Mouse (Mus musculus) stomach, embryonic 15.5 days (tissue): Measurements from ENCODE around the gene Cd200r4. TPM values are rescaled to one million over a fixed set of nuclear protein-coding genes. Genes with fewer than 3 reads are reported as not detected.

ENCODE experiments used
- ATAC-seq: fragments of 200-750 bp; cut with Nextera tagmentation; 2 replicates; pipeline ENCODE4 v1.8.0; 2017; ENCODE audit warnings: low read depth, moderate number of reproducible peaks, moderate TSS enrichment; ENCODE audit not compliant: insufficient read depth, low FRiP score
- H3K27ac ChIP-seq: fragments of 300-500 bp; sonication (generic); 2 replicates; pipeline ENCODE4 v1.5.1; 2015; ENCODE audit warnings: mild to moderate bottlenecking, inconsistent platforms
- H3K27me3 ChIP-seq: fragments of 300-500 bp; sonication (generic); replicated peaks from 2 replicates; pipeline ENCODE4 v1.6.1; 2015; ENCODE audit warnings: inconsistent platforms
- H3K36me3 ChIP-seq: fragments of 300-500 bp; sonication (generic); 2 replicates; pipeline ENCODE4 v1.6.1; 2015; ENCODE audit warnings: inconsistent platforms
- H3K4me1 ChIP-seq: fragments of 300-500 bp; sonication (generic); 2 replicates; pipeline ENCODE4 v1.6.1; 2015; ENCODE audit warnings: inconsistent platforms
- H3K4me2 ChIP-seq: fragments of 300-500 bp; sonication (generic); 2 replicates; pipeline ENCODE4 v1.6.1; 2015; ENCODE audit warnings: mild to moderate bottlenecking, inconsistent platforms
- H3K4me3 ChIP-seq: fragments of 300-500 bp; sonication (generic); replicated peaks from 2 replicates; pipeline ENCODE4 v1.5.1; 2015; ENCODE audit warnings: inconsistent platforms
- H3K9ac ChIP-seq: fragments of 300-500 bp; sonication (generic); 2 replicates; pipeline ENCODE4 v1.6.1; 2015; ENCODE audit warnings: inconsistent platforms
- H3K9me3 ChIP-seq: fragments of 300-500 bp; sonication (generic); 2 replicates; pipeline ENCODE4 v1.6.1; 2016; ENCODE audit warnings: inconsistent platforms
- WGBS: fragments of 180-500 bp; shearing (Covaris S2); methylation state at CpG from one replicate; pipeline ENCODE4 v1.1.7; 2015; 5-methylcytosine and 5-hydroxymethylcytosine counted together
- polyA plus RNA-seq: library from polyadenylated mRNA; unstranded; fragments of >200 nt; fragmentation: Nextera tagmentation; extraction: Ambion mirVana; gene quantifications from 2 replicates; pipeline ENCODE4 v1.2.1, GENCODE M21; 2015

The Cd200r4 gene
- polyA plus RNA-seq = 0.24 and 0.43 TPM in 2 replicates

- 89% methylated on average over 3 of the region's 3 CpGs for WGBS
- H3K4me3 ChIP-seq = no peak within 1 kb of the TSS
Observed at GRCm38 (mm10) chr16:44811544-44811943, at the start of gene Cd200r4. TSS of gene Cd200r4 (plus strand) at chr16:44811733.

DNA sequence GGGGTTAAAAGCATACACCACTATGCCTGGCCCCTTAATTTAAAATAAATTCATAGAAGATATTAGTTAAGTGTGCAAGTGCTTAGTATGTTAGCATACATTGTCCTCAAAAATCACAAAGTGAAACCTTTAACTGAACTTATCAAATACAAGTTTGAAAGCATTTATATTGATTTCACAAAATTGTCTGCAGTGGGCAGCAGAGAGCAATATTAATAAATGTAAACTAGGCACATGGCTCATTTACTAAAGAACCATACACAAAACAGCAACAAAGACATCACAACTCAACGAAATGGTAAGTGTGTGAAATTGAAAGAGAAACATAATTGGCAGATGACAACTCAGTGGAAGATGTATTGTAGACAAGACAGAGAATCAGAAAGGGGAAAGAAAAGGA lies 49.7 kb upstream of the Cd200r4 start:
- Histone ChIP-seq H3K4me1 (no peaks in the 10 kb centered on the region), H3K4me3 (no peak overlapping the region), H3K36me3 (no peaks in the 10 kb centered on the region), H3K4me2 (no peak overlapping the region), H3K9me3 (no peaks in the 10 kb centered on the region), H3K9ac (no peak overlapping the region), H3K27me3 (no peaks in the 10 kb centered on the region), H3K27ac (no peak overlapping the region)
- no peak for ATAC-seq
- WGBS = 53% methylated on average over 1 of the region's 1 CpGs

More at GRCm38 (mm10) chr16:44811544-44811943, at the start of gene Cd200r4:
- Histone ChIP-seq H3K36me3 (no peaks in the 10 kb centered on the region), H3K27ac (no peak within 1 kb of the TSS), H3K4me1 (no peaks in the 10 kb centered on the region), H3K9ac (no peak within 1 kb of the TSS), H3K4me2 (no peak within 1 kb of the TSS), H3K9me3 (no peaks in the 10 kb centered on the region), H3K27me3 (no peaks in the 10 kb centered on the region)
- ATAC-seq = no peak

- Histone ChIP-seq H3K4me3 (peak within 1 kb of the TSS; percentile 5; the same call in 1 of the 2 replicates), H3K36me3 (no peaks in the 10 kb centered on the region), H3K4me1 (no peaks in the 10 kb centered on the region), H3K27me3 (no peaks in the 10 kb centered on the region), H3K9ac (no peak within 1 kb of the TSS), H3K27ac (no peak within 1 kb of the TSS), H3K9me3 (no peaks in the 10 kb centered on the region), H3K4me2 (no peak within 1 kb of the TSS)
- 69% methylated on average over 22 of the region's 22 CpGs for WGBS
- no peak for ATAC-seq
Observed at GRCm38 (mm10) chr16:44765555-44766319, 45.8 kb upstream of the Cd200r4 start, which contains the start of gene Cd200r1. TSS of gene Cd200r1 (plus strand) at chr16:44765736.

DNA sequence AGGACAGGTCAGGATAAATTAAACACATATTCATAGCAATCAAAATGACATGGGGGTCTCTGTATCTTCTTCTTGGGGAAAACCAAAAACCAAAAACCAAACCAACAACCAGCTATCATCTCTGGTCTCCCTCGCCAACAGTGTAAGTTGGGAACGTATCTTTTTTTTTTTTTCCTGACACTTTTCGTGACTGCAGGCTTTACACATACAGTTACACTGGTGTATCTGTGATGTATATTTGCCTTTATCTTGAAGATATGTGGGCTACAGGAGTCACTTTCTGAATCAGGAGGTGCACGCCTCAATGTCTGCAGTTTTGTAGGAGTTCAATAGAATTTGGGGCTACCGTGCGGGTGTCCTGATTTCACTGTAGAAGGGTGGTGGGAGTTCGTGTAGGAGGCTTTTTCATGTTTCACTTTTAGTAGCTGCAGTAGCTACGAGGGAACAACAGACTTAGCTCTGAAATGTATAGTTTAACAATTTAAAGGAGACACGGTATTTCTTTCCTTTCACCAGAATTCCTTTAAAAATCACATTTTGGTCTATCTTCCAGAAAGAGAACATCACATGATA lies 45.1 kb upstream of the Cd200r4 start:
- WGBS = 64% methylated on average over 9 of the region's 9 CpGs
- Histone ChIP-seq H3K36me3 (no peaks in the 10 kb centered on the region), H3K27ac (no peak overlapping the region), H3K9ac (no peak overlapping the region), H3K9me3 (no peaks in the 10 kb centered on the region), H3K4me1 (no peaks in the 10 kb centered on the region), H3K27me3 (no peaks in the 10 kb centered on the region), H3K4me2 (no peak overlapping the region), H3K4me3 (peak overlapping the region; percentile 5; the same call in 1 of the 2 replicates)
- ATAC-seq = no peak

GRCm38 (mm10) chr16:44767506-44767905 lies 44.0 kb upstream of the Cd200r4 start:
- Histone ChIP-seq H3K9ac (no peak overlapping the region), H3K4me3 (no peak overlapping the region), H3K36me3 (no peaks in the 10 kb centered on the region), H3K27me3 (no peaks in the 10 kb centered on the region), H3K4me2 (no peak overlapping the region), H3K9me3 (no peaks in the 10 kb centered on the region), H3K27ac (no peak overlapping the region), H3K4me1 (no peaks in the 10 kb centered on the region)
- 88% methylated on average over 7 of the region's 7 CpGs for WGBS
- ATAC-seq = no peak

- H3K4me1 ChIP-seq = no peaks in the 10 kb centered on the region
- ATAC-seq = no peak
- 38% methylated on average over 2 of the region's 2 CpGs for whole genome bisulfite sequencing
- no peak overlapping the region for H3K9ac ChIP-seq
- H3K4me2 ChIP-seq = no peak overlapping the region
- H3K4me3 ChIP-seq = no peak overlapping the region
- no peaks in the 10 kb centered on the region for H3K9me3 ChIP-seq
- no peak overlapping the region for H3K27ac ChIP-seq
- no peaks in the 10 kb centered on the region for H3K36me3 ChIP-seq
- no peaks in the 10 kb centered on the region for H3K27me3 ChIP-seq
Observed at GRCm38 (mm10) chr16:44767967-44768366, 43.6 kb upstream of the Cd200r4 start.

DNA sequence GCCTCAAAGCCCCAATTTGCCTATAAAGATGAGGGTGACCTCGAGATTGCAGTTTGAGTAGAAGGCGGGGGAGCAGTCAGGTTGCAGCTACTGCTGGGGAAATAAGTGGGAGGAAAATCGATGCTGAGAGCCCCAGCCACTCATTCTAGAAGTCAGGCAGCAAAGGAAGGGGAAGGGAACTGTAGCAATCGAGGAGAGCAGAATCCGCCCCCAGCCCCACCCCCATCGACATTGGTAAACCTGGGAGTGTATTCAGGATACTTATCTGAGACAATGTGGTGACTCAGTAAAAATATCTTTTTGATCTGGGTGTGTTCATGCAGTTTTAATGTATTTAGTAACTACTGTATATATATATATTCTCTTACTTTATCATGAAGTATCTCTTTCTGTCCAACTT lies 39.0 kb upstream of the Cd200r4 start:
- ATAC-seq = no peak

DNA sequence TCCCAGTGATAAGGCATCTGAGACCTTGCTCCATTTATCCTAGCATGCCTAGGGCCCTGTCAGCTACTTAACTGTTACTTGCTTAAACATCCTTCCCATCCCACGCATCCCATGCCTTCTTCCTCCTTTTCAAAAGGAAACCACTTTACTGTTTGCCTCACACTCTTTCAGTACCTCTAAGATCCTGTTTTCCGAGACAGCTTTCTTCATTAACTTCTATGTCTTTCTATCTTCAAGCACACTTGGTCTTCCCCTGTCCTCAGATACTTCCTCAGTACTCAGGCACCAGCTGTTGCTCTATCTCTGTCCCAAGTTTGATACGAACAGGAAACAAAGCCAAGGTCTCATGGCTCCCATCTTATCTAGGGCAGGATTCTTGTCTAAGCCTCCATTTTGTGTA lies 37.9 kb upstream of the Cd200r4 start:
- 72% methylated on average over 3 of the region's 3 CpGs for WGBS
- no peaks in the 10 kb centered on the region for H3K36me3 ChIP-seq
- ATAC-seq = no peak
- H3K27ac ChIP-seq = no peak overlapping the region
- no peaks in the 10 kb centered on the region for H3K27me3 ChIP-seq
- no peaks in the 10 kb centered on the region for H3K4me1 ChIP-seq
- no peak overlapping the region for H3K4me2 ChIP-seq
- H3K9me3 ChIP-seq = no peaks in the 10 kb centered on the region
- no peak overlapping the region for H3K9ac ChIP-seq
- H3K4me3 ChIP-seq = no peak overlapping the region

More for the DNA sequence above, 39.0 kb upstream of the Cd200r4 start:
- H3K4me1 ChIP-seq = no peaks in the 10 kb centered on the region
- no peak overlapping the region for H3K4me3 ChIP-seq
- 59% methylated on average over 6 of the region's 6 CpGs for WGBS
- H3K36me3 ChIP-seq = no peaks in the 10 kb centered on the region
- H3K9me3 ChIP-seq = no peaks in the 10 kb centered on the region
- no peak overlapping the region for H3K4me2 ChIP-seq
- no peak overlapping the region for H3K9ac ChIP-seq
- no peak overlapping the region for H3K27ac ChIP-seq
- no peaks in the 10 kb centered on the region for H3K27me3 ChIP-seq

DNA sequence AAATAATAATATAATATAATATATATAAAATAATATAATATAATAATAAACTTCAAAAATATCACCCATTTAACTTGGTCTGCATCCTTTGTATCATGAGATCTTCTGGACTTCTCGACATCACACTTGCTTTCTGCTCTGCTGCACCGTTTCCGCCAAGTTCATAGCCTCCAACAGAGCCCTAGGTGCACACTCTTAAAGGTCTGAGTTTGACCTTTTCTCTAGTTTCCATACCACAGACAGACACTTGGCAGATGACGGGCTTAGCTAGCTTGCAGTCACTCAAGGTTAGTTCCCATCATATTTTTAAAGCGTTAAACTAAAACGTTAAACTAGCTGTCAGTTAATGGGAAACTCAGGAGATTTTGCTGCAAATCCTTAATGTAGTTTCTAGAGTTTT lies 37.3 kb upstream of the Cd200r4 start:
- no peak overlapping the region for H3K9ac ChIP-seq
- no peaks in the 10 kb centered on the region for H3K36me3 ChIP-seq
- ATAC-seq = no peak
- no peaks in the 10 kb centered on the region for H3K4me1 ChIP-seq
- 82% methylated on average over 6 of the region's 6 CpGs for WGBS
- H3K4me3 ChIP-seq = no peak overlapping the region
- H3K27me3 ChIP-seq = no peaks in the 10 kb centered on the region
- H3K4me2 ChIP-seq = no peak overlapping the region
- H3K27ac ChIP-seq = no peak overlapping the region
- no peaks in the 10 kb centered on the region for H3K9me3 ChIP-seq

DNA sequence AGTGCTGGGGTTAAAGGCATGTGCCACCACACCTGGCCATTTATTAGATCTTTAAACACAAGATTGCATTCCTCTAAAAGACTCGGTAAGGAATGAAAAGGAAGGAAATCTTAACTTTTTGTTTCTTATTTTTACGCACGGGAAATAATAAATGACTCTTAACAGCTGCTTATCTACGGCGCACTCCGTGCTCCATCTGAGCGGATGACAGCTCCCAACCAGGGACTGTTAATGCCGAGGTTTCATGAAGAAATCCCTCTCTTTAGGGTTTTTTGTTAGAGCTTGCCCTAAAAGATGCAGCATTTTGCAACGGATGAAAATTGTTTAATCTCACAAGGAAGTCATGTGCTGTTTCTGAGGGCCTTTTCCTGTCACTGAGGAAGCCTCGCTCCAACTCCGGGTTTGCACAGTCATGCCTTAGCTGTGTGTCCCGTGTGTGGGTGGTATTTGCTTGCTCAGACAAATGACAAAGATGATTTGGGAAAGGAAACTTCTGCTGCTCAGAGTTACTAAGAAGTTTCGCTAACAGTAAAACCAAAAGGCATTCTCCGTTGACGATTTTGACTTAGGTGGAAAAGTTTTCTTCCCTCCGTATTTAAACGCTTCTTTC lies 32.9 kb upstream of the Cd200r4 start:
- peak overlapping the region; percentile 11; the same call in 1 of the 2 replicates for H3K27ac ChIP-seq
- H3K9me3 ChIP-seq = no peaks in the 10 kb centered on the region
- no peak; the same call in 1 of the 2 replicates for ATAC-seq
- no peak overlapping the region for H3K4me3 ChIP-seq
- no peaks in the 10 kb centered on the region for H3K4me1 ChIP-seq
- WGBS = 41% methylated on average over 17 of the region's 17 CpGs
- peak overlapping the region; percentile 36 for H3K4me2 ChIP-seq
- no peaks in the 10 kb centered on the region for H3K36me3 ChIP-seq
- no peak overlapping the region for H3K9ac ChIP-seq
- H3K27me3 ChIP-seq = no peaks in the 10 kb centered on the region

DNA sequence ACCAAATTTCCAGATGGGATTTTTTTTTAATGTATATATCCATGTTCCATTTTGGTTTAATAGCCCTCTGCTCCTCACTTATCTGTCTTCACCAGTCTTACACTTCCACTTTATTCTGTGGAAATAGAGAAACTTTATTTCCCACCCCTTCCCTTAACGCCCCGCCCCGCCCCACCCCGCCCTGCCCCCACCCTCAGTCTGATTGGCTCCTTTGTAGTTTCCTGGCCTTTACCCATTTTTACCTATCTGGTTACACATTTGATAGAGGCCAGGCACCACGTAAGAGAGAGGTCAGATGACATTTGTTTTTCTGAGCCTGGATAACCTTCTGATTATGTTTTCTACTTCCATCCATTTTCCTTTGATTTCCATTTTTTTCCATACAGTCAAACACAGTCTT lies 32.0 kb upstream of the Cd200r4 start:
- Histone ChIP-seq H3K9me3 (no peaks in the 10 kb centered on the region), H3K9ac (no peak overlapping the region), H3K27ac (no peak overlapping the region), H3K4me1 (no peaks in the 10 kb centered on the region), H3K27me3 (no peaks in the 10 kb centered on the region), H3K4me2 (no peak overlapping the region), H3K36me3 (no peaks in the 10 kb centered on the region), H3K4me3 (no peak overlapping the region)
- no peak for ATAC-seq
- WGBS = 84% methylated on average over 5 of the region's 5 CpGs

DNA sequence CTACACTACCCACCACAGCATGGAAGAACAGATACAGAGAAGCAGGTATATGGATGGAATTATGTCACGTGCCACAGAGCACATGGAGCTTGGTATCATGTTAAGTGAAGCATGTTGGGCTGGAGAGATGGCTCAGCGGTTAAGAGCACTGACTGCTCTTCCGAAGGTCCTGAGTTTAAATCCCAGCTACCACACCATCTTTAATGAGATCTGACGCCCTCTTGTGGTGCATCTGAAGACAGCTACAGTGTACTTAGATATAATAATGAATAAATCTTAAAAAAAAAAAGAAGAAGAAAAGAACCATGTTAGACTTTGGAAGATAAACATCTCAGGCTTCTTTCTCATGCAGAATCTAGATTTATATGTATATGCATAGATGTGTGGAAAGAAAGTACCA lies 30.8 kb upstream of the Cd200r4 start:
- no peak for ATAC-seq
- no peaks in the 10 kb centered on the region for H3K27me3 ChIP-seq

More for the DNA sequence above, 30.8 kb upstream of the Cd200r4 start:
- H3K9me3 ChIP-seq = no peaks in the 10 kb centered on the region
- WGBS = 74% methylated on average over 4 of the region's 4 CpGs
- H3K4me2 ChIP-seq = no peak overlapping the region
- no peak overlapping the region for H3K27ac ChIP-seq
- no peaks in the 10 kb centered on the region for H3K36me3 ChIP-seq
- no peak overlapping the region for H3K9ac ChIP-seq
- H3K4me1 ChIP-seq = no peaks in the 10 kb centered on the region
- no peak overlapping the region for H3K4me3 ChIP-seq
